Mouse (Mus musculus): Measurements from ENCODE around the gene Acin1. TPM values are rescaled to one million over a fixed set of nuclear protein-coding genes. Genes with fewer than 3 reads are reported as not detected.

Acin1 gene
- polyA plus RNA-seq, 1 experiment from 2014 or later = 99.1 TPM

GRCm38 (mm10) chr14:54705844-54706243, 19.1 kb upstream of the Acin1 start:
- no peak overlapping the region for H3K4me3 ChIP-seq (replicated peaks; ENCODE audit: low read length)
- H3K27ac ChIP-seq = no peak overlapping the region
- H3K9me3 ChIP-seq (ENCODE audit: control insufficient read depth, low read length) = no peaks in the 10 kb centered on the region
- DNase-seq (ENCODE audit: low spot score) (no peak), ATAC-seq (ENCODE audit: low FRiP score) (no peak)
- no peaks in the 10 kb centered on the region for H3K4me1 ChIP-seq (replicated peaks; ENCODE audit: control insufficient read depth, insufficient read depth, low read length)
- H3K36me3 ChIP-seq (replicated peaks; ENCODE audit: control insufficient read depth, insufficient read depth) = no peaks in the 10 kb centered on the region
- H3K4me2 ChIP-seq (replicated peaks) = no peak overlapping the region
- no peaks in the 10 kb centered on the region for H3K27me3 ChIP-seq (ENCODE audit: control insufficient read depth, insufficient read depth, low read length)
- no peak overlapping the region for H3K9ac ChIP-seq
- WGBS = 59% methylated on average over 5 of the region's 5 CpGs

DNA sequence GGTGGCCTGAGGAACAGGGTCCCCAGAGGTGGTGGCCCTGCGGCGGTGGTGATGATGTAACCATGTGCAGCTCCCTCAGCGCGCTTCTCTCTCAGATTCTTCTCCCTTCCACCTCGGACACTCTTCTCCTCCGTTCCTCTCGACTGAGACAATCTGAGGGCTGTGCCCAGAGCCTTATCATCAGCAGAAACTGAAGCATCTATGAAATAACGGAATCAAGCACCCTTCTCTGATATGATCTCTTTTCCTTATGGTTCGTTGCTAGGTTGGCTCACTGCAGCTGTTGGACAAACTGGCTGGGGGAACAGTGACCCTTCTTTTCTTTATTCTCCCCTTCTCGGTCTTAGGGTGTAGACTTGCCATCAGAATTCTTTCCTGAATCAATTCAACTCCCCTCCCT, 16.5 kb upstream of the Acin1 start:
- DNase-seq (ENCODE audit: low spot score) = no peak
- Histone ChIP-seq H3K27ac (no peak overlapping the region), H3K9ac (no peak overlapping the region), H3K4me3 (replicated peaks; ENCODE audit: low read length) (no peak overlapping the region), H3K36me3 (replicated peaks; ENCODE audit: control insufficient read depth, insufficient read depth) (no peaks in the 10 kb centered on the region), H3K9me3 (ENCODE audit: control insufficient read depth, low read length) (no peaks in the 10 kb centered on the region), H3K4me2 (replicated peaks) (no peak overlapping the region), H3K27me3 (ENCODE audit: control insufficient read depth, insufficient read depth, low read length) (no peaks in the 10 kb centered on the region), H3K4me1 (replicated peaks; ENCODE audit: control insufficient read depth, insufficient read depth, low read length) (no peaks in the 10 kb centered on the region)
- no peak for ATAC-seq (ENCODE audit: low FRiP score)
- WGBS = 69% methylated on average over 10 of the region's 10 CpGs

GRCm38 (mm10) chr14:54701298-54701697, 14.6 kb upstream of the Acin1 start:
- Histone ChIP-seq H3K4me2 (replicated peaks) (no peak overlapping the region), H3K4me3 (replicated peaks; ENCODE audit: low read length) (no peak overlapping the region), H3K27me3 (ENCODE audit: control insufficient read depth, insufficient read depth, low read length) (no peaks in the 10 kb centered on the region), H3K36me3 (replicated peaks; ENCODE audit: control insufficient read depth, insufficient read depth) (no peaks in the 10 kb centered on the region), H3K9me3 (ENCODE audit: control insufficient read depth, low read length) (no peaks in the 10 kb centered on the region), H3K9ac (no peak overlapping the region), H3K27ac (no peak overlapping the region), H3K4me1 (replicated peaks; ENCODE audit: control insufficient read depth, insufficient read depth, low read length) (no peaks in the 10 kb centered on the region)
- 8% methylated on average over 6 of the region's 6 CpGs for WGBS
- no peak for ATAC-seq (ENCODE audit: low FRiP score)
- DNase-seq (ENCODE audit: low spot score) = peak; percentile 76

DNA sequence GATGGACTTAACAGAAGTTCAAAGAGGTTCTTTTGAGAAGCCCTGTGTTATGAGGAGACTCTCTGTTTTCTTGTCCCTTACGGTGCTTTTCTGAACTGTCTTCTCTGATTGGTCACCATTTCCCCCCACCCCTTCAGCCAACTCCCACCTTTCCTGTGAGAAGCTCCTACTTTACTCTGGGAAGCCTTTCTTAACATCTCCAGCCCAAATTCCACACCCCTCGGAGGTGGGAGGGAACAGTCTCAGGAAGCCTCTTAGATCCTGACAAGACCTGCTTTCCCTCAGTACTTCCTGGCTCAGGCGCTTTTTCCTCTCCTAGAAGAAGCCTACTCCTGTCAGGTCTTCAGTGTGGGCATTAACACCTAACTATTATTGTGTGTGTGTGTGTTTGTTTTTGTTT, 12.9 kb upstream of the Acin1 start:
- Histone ChIP-seq H3K36me3 (replicated peaks; ENCODE audit: control insufficient read depth, insufficient read depth) (no peaks in the 10 kb centered on the region), H3K9ac (no peak overlapping the region), H3K27ac (no peak overlapping the region), H3K27me3 (ENCODE audit: control insufficient read depth, insufficient read depth, low read length) (no peaks in the 10 kb centered on the region), H3K4me3 (replicated peaks; ENCODE audit: low read length) (no peak overlapping the region), H3K9me3 (ENCODE audit: control insufficient read depth, low read length) (no peaks in the 10 kb centered on the region), H3K4me1 (replicated peaks; ENCODE audit: control insufficient read depth, insufficient read depth, low read length) (no peaks in the 10 kb centered on the region), H3K4me2 (replicated peaks) (no peak overlapping the region)
- DNase-seq (ENCODE audit: low spot score) (no peak), ATAC-seq (ENCODE audit: low FRiP score) (no peak)
- WGBS = 56% methylated on average over 3 of the region's 3 CpGs

- Histone ChIP-seq H3K9ac (no peak within 1 kb of the TSS), H3K4me3 (replicated peaks; ENCODE audit: low read length) (no peak within 1 kb of the TSS), H3K4me2 (replicated peaks) (no peak within 1 kb of the TSS), H3K27me3 (ENCODE audit: control insufficient read depth, insufficient read depth, low read length) (no peaks in the 10 kb centered on the region), H3K36me3 (replicated peaks; ENCODE audit: control insufficient read depth, insufficient read depth) (peaks cover 2% of the 10 kb centered on the region; the same call in 1 of the 2 replicates), H3K9me3 (ENCODE audit: control insufficient read depth, low read length) (no peaks in the 10 kb centered on the region), H3K27ac (no peak within 1 kb of the TSS), H3K4me1 (replicated peaks; ENCODE audit: control insufficient read depth, insufficient read depth, low read length) (no peaks in the 10 kb centered on the region)
- WGBS = 71% methylated on average over 4 of the region's 4 CpGs
- ATAC-seq (ENCODE audit: low FRiP score) = no peak
- no peak for DNase-seq (ENCODE audit: low spot score)
These were observed 12.0 kb upstream of the Acin1 start, which contains the start of gene Gm29776 for GRCm38 (mm10) chr14:54698733-54699132. Gene Gm29776 (minus strand): TSS chr14:54698833.

GRCm38 (mm10) chr14:54696752-54697151, 10.0 kb upstream of the Acin1 start:
- H3K4me2 ChIP-seq (replicated peaks) = no peak overlapping the region
- H3K36me3 ChIP-seq (replicated peaks; ENCODE audit: control insufficient read depth, insufficient read depth) = peaks cover 16% of the 10 kb centered on the region
- no peak overlapping the region for H3K9ac ChIP-seq
- ATAC-seq (ENCODE audit: low FRiP score) (no peak), DNase-seq (ENCODE audit: low spot score) (no peak)
- H3K9me3 ChIP-seq (ENCODE audit: control insufficient read depth, low read length) = no peaks in the 10 kb centered on the region
- no peak overlapping the region for H3K27ac ChIP-seq
- no peaks in the 10 kb centered on the region for H3K27me3 ChIP-seq (ENCODE audit: control insufficient read depth, insufficient read depth, low read length)
- no peaks in the 10 kb centered on the region for H3K4me1 ChIP-seq (replicated peaks; ENCODE audit: control insufficient read depth, insufficient read depth, low read length)
- 95% methylated on average over 4 of the region's 4 CpGs for WGBS
- no peak overlapping the region for H3K4me3 ChIP-seq (replicated peaks; ENCODE audit: low read length)

- WGBS = 88% methylated on average over 6 of the region's 6 CpGs
- ATAC-seq (ENCODE audit: low FRiP score) (no peak), DNase-seq (ENCODE audit: low spot score) (no peak)
These were observed 8.3 kb upstream of the Acin1 start for GRCm38 (mm10) chr14:54695042-54695441.

GRCm38 (mm10) chr14:54687251-54687650, 520 bp upstream of the Acin1 start:
- WGBS = 10% methylated on average over 8 of the region's 8 CpGs
- no peak for ATAC-seq (ENCODE audit: low FRiP score)
- no peak for DNase-seq (ENCODE audit: low spot score)
- Histone ChIP-seq H3K4me3 (replicated peaks; ENCODE audit: low read length) (peak overlapping the region; percentile 85), H3K27ac (peak overlapping the region; percentile 40), H3K4me2 (replicated peaks) (peak overlapping the region; percentile 70), H3K4me1 (replicated peaks; ENCODE audit: control insufficient read depth, insufficient read depth, low read length) (peaks cover 22% of the 10 kb centered on the region), H3K9me3 (ENCODE audit: control insufficient read depth, low read length) (no peaks in the 10 kb centered on the region), H3K9ac (peak overlapping the region; percentile 67), H3K36me3 (replicated peaks; ENCODE audit: control insufficient read depth, insufficient read depth) (peaks cover 41% of the 10 kb centered on the region), H3K27me3 (ENCODE audit: control insufficient read depth, insufficient read depth, low read length) (no peaks in the 10 kb centered on the region)

More at GRCm38 (mm10) chr14:54695042-54695441, 8.3 kb upstream of the Acin1 start:
- peaks cover 26% of the 10 kb centered on the region for H3K36me3 ChIP-seq (replicated peaks; ENCODE audit: control insufficient read depth, insufficient read depth)
- H3K4me1 ChIP-seq (replicated peaks; ENCODE audit: control insufficient read depth, insufficient read depth, low read length) = no peaks in the 10 kb centered on the region
- H3K4me2 ChIP-seq (replicated peaks) = no peak overlapping the region
- no peak overlapping the region for H3K9ac ChIP-seq
- no peak overlapping the region for H3K27ac ChIP-seq
- H3K4me3 ChIP-seq (replicated peaks; ENCODE audit: low read length) = no peak overlapping the region
- no peaks in the 10 kb centered on the region for H3K27me3 ChIP-seq (ENCODE audit: control insufficient read depth, insufficient read depth, low read length)
- H3K9me3 ChIP-seq (ENCODE audit: control insufficient read depth, low read length) = no peaks in the 10 kb centered on the region

GRCm38 (mm10) chr14:54686063-54686521, 639 bp downstream of the Acin1 start, which contains the start of gene 1700123O20Rik:
Gene 1700123O20Rik (plus strand): TSS chr14:54686216.
- Histone ChIP-seq H3K27ac (peak within 1 kb of the TSS; percentile 97), H3K27me3 (ENCODE audit: control insufficient read depth, insufficient read depth, low read length) (no peaks in the 10 kb centered on the region), H3K4me1 (replicated peaks; ENCODE audit: control insufficient read depth, insufficient read depth, low read length) (peaks cover 22% of the 10 kb centered on the region), H3K36me3 (replicated peaks; ENCODE audit: control insufficient read depth, insufficient read depth) (peaks cover 47% of the 10 kb centered on the region), H3K9me3 (ENCODE audit: control insufficient read depth, low read length) (no peaks in the 10 kb centered on the region), H3K4me2 (replicated peaks) (peak within 1 kb of the TSS; percentile 89), H3K9ac (peak within 1 kb of the TSS; percentile 88), H3K4me3 (replicated peaks; ENCODE audit: low read length) (peak within 1 kb of the TSS; percentile 85)
- ATAC-seq (ENCODE audit: low FRiP score) (peak; percentile 79), DNase-seq (ENCODE audit: low spot score) (peak; percentile 79)
- under 1% methylated on average over 41 of the region's 41 CpGs for WGBS

- Histone ChIP-seq H3K27ac (peak overlapping the region; percentile 97), H3K9ac (peak overlapping the region; percentile 88), H3K4me3 (replicated peaks; ENCODE audit: low read length) (peak overlapping the region; percentile 85), H3K9me3 (ENCODE audit: control insufficient read depth, low read length) (no peaks in the 10 kb centered on the region), H3K36me3 (replicated peaks; ENCODE audit: control insufficient read depth, insufficient read depth) (peaks cover 45% of the 10 kb centered on the region), H3K27me3 (ENCODE audit: control insufficient read depth, insufficient read depth, low read length) (no peaks in the 10 kb centered on the region), H3K4me1 (replicated peaks; ENCODE audit: control insufficient read depth, insufficient read depth, low read length) (peaks cover 22% of the 10 kb centered on the region), H3K4me2 (replicated peaks) (peak overlapping the region; percentile 89)
- ATAC-seq (ENCODE audit: low FRiP score) (no peak), DNase-seq (ENCODE audit: low spot score) (no peak)
- 15% methylated on average over 8 of the region's 8 CpGs for WGBS
These were observed 1.3 kb downstream of the Acin1 start for GRCm38 (mm10) chr14:54685471-54685870.
